Mouse (Mus musculus) urinary bladder, postnatal 10 days (tissue): ENCODE data around the gene Zbtb5.
A peak's percentile ranks its signal among the peaks of the same experiment; 100 is the strongest.
"Not testable (repeated sequence)": the region's sequence is repeated elsewhere in the genome, so short reads cannot be mapped to it uniquely, and the experiment has no call there.

Experiments used
- DNase-seq: peaks from one replicate; pipeline ENCODE4 v3.0.0; 2022; ENCODE audit warnings: low spot score

The Zbtb5 gene

GRCm38 (mm10) chr4:45010806-45011415 lies 1.3 kb downstream of the Zbtb5 start:
- no peak for DNase-seq

GRCm38 (mm10) chr4:45005452-45005851 lies 6.8 kb downstream of the Zbtb5 start:
- no peak for DNase-seq

DNA sequence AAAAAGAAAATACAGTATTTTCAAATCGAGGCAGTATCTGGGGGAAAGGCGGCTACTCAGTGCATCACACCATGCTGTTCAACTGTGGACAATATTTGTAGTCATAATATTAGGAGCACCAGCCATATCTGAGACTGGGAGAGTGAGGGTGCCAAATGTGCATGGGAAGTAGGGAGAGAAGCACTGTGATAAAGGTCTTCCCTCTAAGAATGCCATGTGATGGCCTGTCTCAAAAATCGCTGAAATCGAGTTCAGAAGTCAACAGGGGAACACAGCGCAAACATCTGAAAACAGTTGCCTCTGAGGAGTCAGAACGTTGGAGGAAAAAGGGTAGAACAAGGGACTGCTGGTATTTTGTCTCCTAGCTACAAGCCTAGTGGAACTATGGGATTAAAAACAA lies 12.2 kb downstream of the Zbtb5 start:
- DNase-seq = no peak

GRCm38 (mm10) chr4:44998071-44998470 lies 14.1 kb downstream of the Zbtb5 start:
- no peak for DNase-seq

DNA sequence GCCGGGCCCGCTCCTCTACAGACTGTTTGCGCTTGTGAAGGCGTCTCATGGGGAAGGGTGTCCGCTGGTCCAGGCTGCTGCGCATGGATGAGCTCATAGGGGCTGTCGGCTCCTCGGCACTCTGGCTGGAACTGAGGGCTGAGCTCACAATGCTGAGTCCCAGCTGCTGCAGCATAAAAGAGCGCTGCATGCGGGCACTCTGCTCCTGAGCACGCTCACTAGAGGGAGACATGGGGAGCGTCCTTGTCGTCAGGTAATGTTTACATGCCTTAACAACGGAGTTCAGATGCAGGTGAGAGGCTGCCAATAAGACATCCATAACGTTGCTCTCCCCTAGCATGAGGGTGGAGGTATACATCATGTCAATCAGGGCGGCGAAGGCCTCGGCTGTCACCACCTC lies 17.4 kb downstream of the Zbtb5 start:
- DNase-seq = no peak

- no peak for DNase-seq
Measured at GRCm38 (mm10) chr4:44993847-44994246, 18.4 kb downstream of the Zbtb5 start.

DNA sequence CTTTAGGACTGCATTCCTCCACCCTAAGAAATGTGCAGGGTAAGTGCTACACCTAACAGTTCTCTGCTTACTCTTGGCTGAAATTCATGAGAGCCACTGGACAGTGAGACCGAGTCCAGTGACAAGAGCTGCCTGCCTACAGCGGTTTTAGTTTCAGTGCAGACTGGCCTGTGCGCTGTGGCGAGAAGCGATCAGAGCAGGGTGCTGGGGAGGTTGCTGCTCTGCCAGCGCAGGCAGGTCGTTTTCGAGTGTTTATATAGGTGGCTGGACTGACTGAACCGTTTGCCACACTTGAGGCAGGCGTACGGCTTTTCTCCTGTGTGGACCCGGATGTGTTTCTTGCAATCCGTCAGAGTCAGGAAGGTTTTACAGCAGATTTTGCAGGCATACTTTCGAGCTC lies 19.0 kb downstream of the Zbtb5 start:
- not testable (repeated sequence) for DNase-seq

GRCm38 (mm10) chr4:44992330-44992729 lies 19.9 kb downstream of the Zbtb5 start:
- DNase-seq = not testable (repeated sequence)

- DNase-seq = no peak
Measured at GRCm38 (mm10) chr4:44990560-44990959, 21.7 kb downstream of the Zbtb5 start.

DNA sequence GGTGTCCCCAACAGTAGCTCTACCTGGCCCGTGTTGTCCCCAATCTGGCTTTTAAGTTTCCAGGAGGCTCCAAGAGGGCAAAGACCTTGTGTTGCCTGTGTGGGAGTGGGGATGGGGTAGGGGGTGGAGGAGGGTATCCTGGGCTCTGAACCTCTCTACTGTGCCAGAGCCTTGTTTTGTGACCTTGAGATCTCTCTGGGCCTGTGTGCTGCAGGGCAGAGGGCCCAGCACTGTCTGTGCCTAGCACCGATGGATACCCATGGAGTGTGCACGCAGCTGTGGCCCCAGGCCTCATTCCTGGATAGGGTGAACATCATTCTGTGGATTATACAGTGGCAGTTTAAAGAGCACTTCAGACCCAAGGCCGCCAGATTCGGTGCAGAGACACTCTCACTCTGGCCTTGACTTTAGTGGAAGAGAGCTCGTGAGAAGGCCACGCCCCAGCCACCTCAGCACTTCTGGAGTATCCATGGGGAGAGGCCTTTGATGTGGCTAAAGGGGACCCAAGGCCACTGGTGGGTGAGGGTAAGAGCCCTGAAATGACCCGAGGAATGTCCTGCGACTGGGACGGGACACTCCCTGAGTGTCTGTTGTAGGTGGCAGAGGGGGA lies 29.0 kb downstream of the Zbtb5 start:
- no peak for DNase-seq

DNA sequence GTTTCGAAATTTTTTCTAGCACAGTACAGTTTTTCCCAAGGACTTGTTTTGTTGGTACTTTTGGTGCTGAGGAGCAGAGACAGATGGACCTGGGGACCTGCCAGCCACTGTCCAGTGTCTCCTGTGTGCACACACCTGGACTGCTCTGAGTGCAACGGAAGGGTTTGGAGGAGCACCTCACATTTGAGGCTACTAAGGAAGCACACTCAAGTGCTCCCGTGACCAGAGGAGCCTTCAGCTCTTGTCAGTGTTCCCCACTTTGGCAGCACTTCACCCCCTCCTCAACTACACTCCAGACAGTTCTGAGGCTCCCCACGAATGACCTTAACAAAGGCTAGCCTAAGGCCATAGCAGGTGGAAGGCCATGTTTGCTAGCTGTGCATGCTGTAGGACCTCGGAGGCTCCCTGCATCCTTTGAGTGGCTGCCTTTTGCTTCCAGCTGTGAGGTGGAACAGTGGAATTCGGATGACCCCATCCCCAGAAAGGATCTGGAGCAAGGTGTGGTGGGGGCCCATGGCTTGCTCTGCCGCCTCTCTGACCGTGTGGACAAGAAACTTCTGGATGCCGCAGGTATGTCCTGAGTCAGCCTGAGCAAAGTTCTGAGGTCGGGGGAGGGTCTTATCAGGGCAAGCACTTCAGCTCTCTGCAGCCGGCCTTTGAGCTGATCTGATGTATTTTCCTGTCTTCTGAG lies 29.6 kb downstream of the Zbtb5 start:
- DNase-seq = no peak

DNA sequence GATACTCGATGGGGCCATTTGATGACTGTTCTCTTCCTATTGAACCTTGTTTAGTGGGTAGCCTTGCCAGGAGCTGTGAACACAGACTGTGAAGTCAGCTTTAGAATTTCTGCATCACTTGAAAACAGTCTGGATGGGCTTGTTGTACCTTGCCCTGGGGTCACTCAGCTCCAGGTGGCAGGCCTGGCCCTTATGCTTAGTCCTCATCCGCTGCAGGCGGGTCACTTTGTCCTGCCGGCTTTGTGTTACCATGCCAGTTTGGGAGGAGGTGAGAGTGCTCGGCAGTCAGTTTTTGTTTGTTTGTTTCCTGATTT lies 30.3 kb downstream of the Zbtb5 start:
- DNase-seq = no peak

GRCm38 (mm10) chr4:44981280-44981973 lies 30.8 kb downstream of the Zbtb5 start, which contains the start of gene Grhpr:
Grhpr (plus strand) TSS chr4:44981395.
- peak; percentile 39 for DNase-seq

GRCm38 (mm10) chr4:44979794-44980338 lies 32.3 kb downstream of the Zbtb5 start:
- DNase-seq = no peak

DNA sequence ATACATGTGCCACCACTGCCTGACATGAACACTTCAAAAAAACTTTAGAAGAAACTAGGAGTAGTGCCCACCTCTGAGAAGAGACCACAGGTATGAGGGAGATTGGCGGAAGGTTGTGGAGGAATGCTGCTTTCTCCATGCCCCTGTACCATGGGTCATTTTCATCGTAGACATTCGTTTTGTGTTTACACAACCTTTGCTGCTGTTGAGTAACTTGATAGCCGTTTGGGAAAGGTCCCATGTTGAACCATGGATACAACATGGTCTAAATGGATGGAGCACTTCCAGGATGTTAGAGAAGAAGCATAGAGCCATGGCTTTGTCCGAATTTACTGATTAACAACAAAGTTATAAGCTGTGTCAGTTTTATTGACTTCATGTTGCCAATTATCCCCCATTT lies 34.0 kb downstream of the Zbtb5 start:
- DNase-seq = no peak

- no peak for DNase-seq
Measured at GRCm38 (mm10) chr4:44976921-44977710, 35.1 kb downstream of the Zbtb5 start.

DNA sequence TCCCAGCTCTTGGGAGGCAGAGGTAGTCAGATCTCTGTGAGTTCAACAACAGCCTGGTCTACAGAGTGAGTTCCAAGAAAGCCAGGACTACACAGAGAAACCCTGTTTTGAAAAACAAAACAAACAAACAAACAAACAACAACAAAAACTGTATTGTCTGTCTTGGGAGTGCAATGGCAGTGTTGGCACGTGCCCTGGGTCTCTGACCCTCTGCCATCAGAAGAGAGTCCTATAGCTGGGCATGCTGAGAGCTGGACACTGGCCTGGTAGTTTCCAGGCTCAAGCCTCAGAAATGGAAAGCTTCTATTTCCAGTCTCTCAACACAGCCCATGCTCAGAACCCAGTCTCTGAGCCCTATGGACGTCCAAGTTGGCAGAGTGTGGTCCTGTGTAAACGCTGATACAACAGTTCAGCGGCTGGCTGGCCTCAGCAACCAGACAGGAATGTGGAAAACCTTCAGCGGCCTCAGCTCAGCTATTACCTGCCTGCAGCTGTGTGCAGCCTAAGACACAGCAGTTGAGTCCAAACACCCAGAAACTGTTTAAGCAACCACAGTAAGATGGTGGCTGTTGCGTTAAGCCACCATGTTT lies 36.1 kb downstream of the Zbtb5 start:
- DNase-seq = no peak

GRCm38 (mm10) chr4:44974331-44974730 lies 37.9 kb downstream of the Zbtb5 start:
- DNase-seq = no peak

GRCm38 (mm10) chr4:44973871-44974270 lies 38.3 kb downstream of the Zbtb5 start:
- DNase-seq = no peak

DNA sequence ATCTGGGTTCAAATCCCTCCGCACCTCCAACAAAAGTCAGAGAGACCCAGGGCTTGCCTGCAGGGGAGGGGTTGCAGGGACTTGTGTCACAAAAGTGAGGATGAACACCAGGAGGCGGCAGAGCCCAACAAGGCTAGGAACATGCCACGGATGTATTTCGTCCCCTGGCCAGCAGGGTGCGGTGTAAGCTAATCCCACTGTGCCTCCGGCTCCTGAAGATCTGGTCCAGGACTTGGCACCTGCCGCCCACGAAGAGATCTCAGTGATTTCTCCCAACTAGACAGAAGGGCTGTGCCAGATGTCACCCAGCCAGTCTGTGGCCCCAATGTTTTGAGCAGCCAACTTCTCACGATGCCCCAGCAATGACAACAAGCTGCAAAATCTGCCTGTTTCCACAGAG lies 38.8 kb downstream of the Zbtb5 start:
- DNase-seq = peak; percentile 71

GRCm38 (mm10) chr4:44970612-44971110 lies 41.6 kb downstream of the Zbtb5 start:
- no peak for DNase-seq
